Mouse (Mus musculus) testis, adult 10 weeks (tissue): ENCODE measurements around the gene Calca. TPM values are rescaled to one million over a fixed set of nuclear protein-coding genes. Genes with fewer than 3 reads are reported as not detected.

Source experiments
- polyA plus RNA-seq: library from polyadenylated mRNA; stranded (reverse); fragments of 350-450 nt; fragmentation: Illumina TruSeq; extraction: RNeasy Lipid Tissue Mini Kit (QIAGEN cat#74804); gene quantifications from one replicate; pipeline ENCODE4 v1.2.3, GENCODE M21; 2014; ENCODE audit warnings: low read depth, low replicate concordance

Gene Calca
- 1.6 TPM for polyA plus RNA-seq

DNA sequence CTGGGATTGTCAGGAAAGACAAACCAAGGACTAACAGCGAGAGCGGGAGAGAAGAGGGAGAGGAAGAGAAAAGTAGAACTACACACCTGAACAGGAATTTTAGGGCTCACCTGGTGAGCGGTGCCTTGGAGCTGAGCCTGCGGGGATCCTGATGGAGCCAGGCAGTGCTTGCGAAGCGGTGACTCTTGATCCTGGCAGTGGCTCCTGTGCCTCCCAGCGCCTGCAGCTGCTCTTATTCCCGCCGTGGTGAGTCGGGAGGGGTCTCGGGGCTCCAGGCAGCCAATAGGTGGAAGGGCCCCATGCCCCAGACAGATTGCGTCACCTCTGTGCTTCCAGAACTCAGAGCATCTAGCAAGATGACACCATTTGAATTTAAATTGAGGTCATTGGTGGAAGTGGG is at the start of gene Calca:
Gene Calca, minus strand, starts transcription at position 256 of the 400 bp plus-strand sequence.

Other genes with a start within 250 kb of the Calca start
- gene Pde3b, start 221.1 kb downstream of the Calca start, polyA plus RNA-seq: 70.5 TPM
- gene Cyp2r1, start 73.4 kb downstream of the Calca start, polyA plus RNA-seq: 19.9 TPM
- gene Calcb, start 82.3 kb upstream of the Calca start, polyA plus RNA-seq: not detected
- gene Insc, start 107.3 kb upstream of the Calca start, polyA plus RNA-seq: 0.74 TPM